Comparison of ENCODE assay signal across 20 mouse cellular contexts in the genomic region with DNA sequence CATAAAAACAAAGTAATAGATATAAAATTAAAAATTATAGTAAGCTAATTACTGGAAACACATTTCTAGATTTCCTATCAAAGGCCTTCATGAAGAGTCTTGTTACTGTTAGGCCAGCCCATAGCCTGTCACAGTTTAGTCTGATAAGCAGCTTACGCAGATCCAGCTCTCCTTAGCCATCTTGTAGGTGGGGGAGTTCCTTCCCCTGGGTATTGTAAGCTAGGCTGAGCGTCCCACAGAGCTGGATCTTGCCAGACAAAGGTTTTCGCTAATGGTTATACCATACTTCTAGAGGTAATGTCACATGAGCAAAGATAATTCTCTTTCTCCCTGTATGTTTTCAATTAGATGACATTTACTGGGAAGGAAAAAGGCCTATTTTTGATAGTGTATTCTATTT. TPM values are rescaled to one million over a fixed set of nuclear protein-coding genes. Genes with fewer than 3 reads are reported as not detected.
DNase-seq lines count a peak whose midpoint lies in the region; ATAC-seq and TF ChIP-seq lines count a peak whose summit lies in the region.
"Had no signal": no experiment of that assay in that cellular context is flagged by ENCODE, and none has a peak within 500 bp of the region (broad histone marks: within the 10 kb centered on the region; RNA-seq: fewer than 3 reads in every experiment).

No protein-coding gene starts in this region.

- peaks cover 7% of the 10 kb centered on the region for H3K79me2 ChIP-seq in MEL (ENCODE audit: control insufficient read depth, insufficient read depth, low read length, poor library complexity)

- no peak for ATAC-seq in heart, embryonic 13.5 days (ENCODE audit: extremely low read depth, insufficient number of reproducible peaks, low FRiP score, low TSS enrichment)
- ATAC-seq in liver, embryonic 16.5 days (ENCODE audit: low read depth): peak; percentile 28; the same call in 1 of the 2 replicates
- no peak for ATAC-seq in granulocyte monocyte progenitor cell, adult 5-6 weeks (replicated peaks; ENCODE audit: poor library complexity, severe bottlenecking)
- ATAC-seq: forebrain, embryonic 13.5 days; hindbrain, postnatal 0 days; intestine, postnatal 0 days had no signal

- H3K4me3 ChIP-seq in heart, embryonic 13.5 days: no peak overlapping the region
- H3K4me3 ChIP-seq in MEL (ENCODE audit: control insufficient read depth in 1 of 2, insufficient read depth in 1 of 2, low read depth in 2 of 2, low read length in 2 of 2): no peak overlapping the region
- H3K4me3 ChIP-seq in brown adipose tissue, adult 24 weeks (ENCODE audit: insufficient read depth, low read depth, low read length): no peak overlapping the region
- no peak overlapping the region for H3K4me3 ChIP-seq in liver, embryonic 16.5 days (ENCODE audit: low read depth, low read length)
- H3K4me3 ChIP-seq: embryonic facial prominence, embryonic 12.5 days; erythroblast, embryonic 14.5 days; forebrain, embryonic 13.5 days; hindbrain, embryonic 10.5 days; limb, embryonic 13.5 days had no signal

- TF ChIP-seq CTCF in MEL (IDR thresholded peaks at IDR 0.05 in 2 of 3, conservative IDR thresholded peaks at IDR 0.05 in 1 of 3; ENCODE audit: control insufficient read depth in 1 of 3, insufficient read depth in 1 of 3, low read depth in 2 of 3, low read length in 3 of 3, poor library complexity in 1 of 3, severe bottlenecking in 1 of 3): no peak

- no peak for TF ChIP-seq RAD21 in MEL (IDR thresholded peaks at IDR 0.05; ENCODE audit: low read depth, low read length)

- H3K9ac ChIP-seq in heart, embryonic 13.5 days: no peak overlapping the region
- H3K9ac ChIP-seq in MEL (ENCODE audit: control insufficient read depth, low read depth, low read length, poor library complexity, severe bottlenecking): peak overlapping the region; percentile 5; the same call in 1 of the 2 replicates
- no peak overlapping the region for H3K9ac ChIP-seq in liver, embryonic 16.5 days (ENCODE audit: low read depth, low read length)
- H3K9ac ChIP-seq: embryonic facial prominence, embryonic 12.5 days; forebrain, embryonic 13.5 days; limb, embryonic 13.5 days had no signal

- peaks cover 91% of the 10 kb centered on the region for H3K4me1 ChIP-seq in heart, embryonic 13.5 days
- H3K4me1 ChIP-seq in MEL (ENCODE audit: control insufficient read depth in 1 of 2, insufficient read depth in 2 of 2, low read length in 2 of 2): peaks cover 55 to 63% of the 10 kb centered on the region in 2 experiments
- H3K4me1 ChIP-seq in brown adipose tissue, adult 24 weeks (ENCODE audit: control insufficient read depth, insufficient read depth, insufficient read length, low read length): peaks cover 41% of the 10 kb centered on the region
- peaks cover 81% of the 10 kb centered on the region for H3K4me1 ChIP-seq in liver, embryonic 16.5 days (ENCODE audit: control insufficient read depth, low read depth, low read length)

- H3K36me3 ChIP-seq in heart, embryonic 13.5 days: peaks cover 5% of the 10 kb centered on the region; the same call in 1 of the 2 replicates
- H3K36me3 ChIP-seq in MEL (ENCODE audit: control insufficient read depth in 1 of 2, insufficient read depth in 2 of 2, low read length in 2 of 2): peaks cover 0 to 68% of the 10 kb centered on the region in 2 experiments; a peak in 2 of 4 replicates
- H3K36me3 ChIP-seq in liver, embryonic 16.5 days (ENCODE audit: control insufficient read depth, insufficient read depth): no peaks in the 10 kb centered on the region
- H3K36me3 ChIP-seq: embryonic facial prominence, embryonic 12.5 days; limb, embryonic 13.5 days had no signal

- H3K27me3 ChIP-seq in heart, embryonic 13.5 days (replicated peaks): no peaks in the 10 kb centered on the region
- no peaks in the 10 kb centered on the region for H3K27me3 ChIP-seq in MEL (ENCODE audit: control insufficient read depth in 1 of 2, insufficient read depth in 2 of 2, low read length in 2 of 2)
- H3K27me3 ChIP-seq in liver, embryonic 16.5 days (ENCODE audit: control insufficient read depth, insufficient read depth, low read depth, low read length): no peaks in the 10 kb centered on the region
- H3K27me3 ChIP-seq: embryonic facial prominence, embryonic 12.5 days; forebrain, embryonic 13.5 days; limb, embryonic 13.5 days had no signal

- WGBS in heart, embryonic 13.5 days: 52% methylated on average over 3 of the region's 3 CpGs
- 27% methylated on average over 3 of the region's 3 CpGs for WGBS in liver, embryonic 16.5 days (ENCODE audit: insufficient replicate concordance)

- TF ChIP-seq POLR2A in MEL (IDR thresholded peaks at IDR 0.05; ENCODE audit: control insufficient read depth in 1 of 2, insufficient read depth in 1 of 2, low read depth in 1 of 2, low read length in 2 of 2, poor library complexity in 1 of 2): no peak

- no peak for DNase-seq in heart, postnatal 4 days
- peak; percentile 82 for DNase-seq in MEL (ENCODE audit: low read depth, low spot score)
- DNase-seq in cerebellum, postnatal 14 days: no peak
- DNase-seq: adrenal gland, postnatal 25 days; gastrocnemius, postnatal 36 days; layer of hippocampus, postnatal 36 days; thymus, postnatal 25 days had no signal

- H3K27ac ChIP-seq in heart, embryonic 13.5 days (replicated peaks): peak overlapping the region; percentile 55
- peak overlapping the region; percentile 70 for H3K27ac ChIP-seq in MEL (ENCODE audit: control insufficient read depth, low read depth, low read length)
- peak overlapping the region; percentile 76; the same call in 1 of the 2 replicates for H3K27ac ChIP-seq in brown adipose tissue, adult 24 weeks (replicated peaks; ENCODE audit: low read depth, low read length)
- no peak overlapping the region; the same call in 1 of the 2 replicates for H3K27ac ChIP-seq in liver, embryonic 16.5 days (ENCODE audit: low read length)
- H3K27ac ChIP-seq: embryonic facial prominence, embryonic 12.5 days; forebrain, embryonic 13.5 days; hindbrain, embryonic 10.5 days; hindbrain, postnatal 0 days; limb, embryonic 13.5 days; macrophage had no signal

- peak; percentile 46 to 70 for TF ChIP-seq EP300 in MEL (IDR thresholded peaks at IDR 0.05; ENCODE audit: low read depth in 1 of 2, low read length in 2 of 2)

- no peak overlapping the region for H3K4me2 ChIP-seq in heart, embryonic 13.5 days
- no peak overlapping the region for H3K4me2 ChIP-seq in liver, embryonic 16.5 days (ENCODE audit: low read depth, low read length)
- H3K4me2 ChIP-seq: embryonic facial prominence, embryonic 12.5 days; forebrain, embryonic 13.5 days; limb, embryonic 13.5 days; midbrain, embryonic 11.5 days had no signal

- H3K9me3 ChIP-seq in heart, embryonic 13.5 days: no peaks in the 10 kb centered on the region
- no peaks in the 10 kb centered on the region for H3K9me3 ChIP-seq in MEL (replicated peaks; ENCODE audit: insufficient read depth, low read length)
- no peaks in the 10 kb centered on the region for H3K9me3 ChIP-seq in liver, embryonic 16.5 days (replicated peaks; ENCODE audit: control insufficient read depth, low read length)
- H3K9me3 ChIP-seq: embryonic facial prominence, embryonic 12.5 days; forebrain, embryonic 13.5 days; hindbrain, embryonic 10.5 days; limb, embryonic 13.5 days had no signal

TF ChIP-seq in MEL, 35 proteins besides CTCF, POLR2A, EP300 and RAD21 (continues in another document):
- no peak for TF ChIP-seq USF1 (IDR thresholded peaks at IDR 0.05; ENCODE audit: low read depth, low read length)
- no peak for TF ChIP-seq ZKSCAN1 (IDR thresholded peaks at IDR 0.05; ENCODE audit: low read depth, low read length)
- no peak for TF ChIP-seq SMC3 (IDR thresholded peaks at IDR 0.05; ENCODE audit: low read depth, low read length)
- TF ChIP-seq ZNF384 (IDR thresholded peaks at IDR 0.05; ENCODE audit: low read depth, low read length): no peak
- TF ChIP-seq E2F4 (IDR thresholded peaks at IDR 0.05; ENCODE audit: borderline replicate concordance, low read depth, low read length): no peak
- peak; percentile 65 for TF ChIP-seq TBP (IDR thresholded peaks at IDR 0.05; ENCODE audit: low read depth, low read length)
- TF ChIP-seq MYC (IDR thresholded peaks at IDR 0.05; ENCODE audit: low read depth, low read length): no peak
- TF ChIP-seq CHD2 (IDR thresholded peaks at IDR 0.05; ENCODE audit: low read length): no peak
- no peak for TF ChIP-seq JUND (IDR thresholded peaks at IDR 0.05; ENCODE audit: low read depth, low read length)
- no peak; the same call in 1 of the 2 replicates for TF ChIP-seq ETS1 (IDR thresholded peaks at IDR 0.05; ENCODE audit: low read depth, low read length)
- no peak for TF ChIP-seq NRF1 (IDR thresholded peaks at IDR 0.05; ENCODE audit: insufficient read depth, low read depth, low read length, poor library complexity, severe bottlenecking)
- TF ChIP-seq MXI1 (IDR thresholded peaks at IDR 0.05; ENCODE audit: low read depth, low read length): 0 out of 2 replicates have a peak, but pooled peaks have one; percentile 33
- no peak for TF ChIP-seq NELFE (IDR thresholded peaks at IDR 0.05; ENCODE audit: low read depth, low read length)
- TF ChIP-seq RCOR1 (IDR thresholded peaks at IDR 0.05; ENCODE audit: low read depth, low read length): no peak
- TF ChIP-seq TCF12 (IDR thresholded peaks at IDR 0.05; ENCODE audit: low read depth, low read length): 0 out of 2 replicates have a peak, but pooled peaks have one; percentile 15
- no peak for TF ChIP-seq MAX (IDR thresholded peaks at IDR 0.05; ENCODE audit: low read length)
- TF ChIP-seq POLR2AphosphoS5 (IDR thresholded peaks at IDR 0.05; ENCODE audit: borderline replicate concordance, low read depth, low read length): no peak
- TF ChIP-seq KAT2A (conservative IDR thresholded peaks at IDR 0.05; ENCODE audit: low read depth, low read length): no peak
- TF ChIP-seq ZC3H11A (IDR thresholded peaks at IDR 0.05; ENCODE audit: low read depth, low read length): no peak
- TF ChIP-seq TAL1 (IDR thresholded peaks at IDR 0.05; ENCODE audit: low read length): no peak
- TF ChIP-seq USF2 (IDR thresholded peaks at IDR 0.05; ENCODE audit: borderline replicate concordance in 1 of 2, insufficient read depth in 1 of 2, low read depth in 1 of 2, low read length in 2 of 2): no peak

RNA-seq across cellular contexts. Expression of a gene that starts 50.0 kb away (rescaled TPM):
- 120 and 121 TPM in 2 replicates for polyA plus RNA-seq in heart, embryonic 13.5 days (2015; fragmentation: Nextera tagmentation; extraction: Ambion mirVana)
- 100 to 1,000 TPM in 1 of 2 experiments, 10 to 100 TPM in 1; 99.0 to 102 TPM for total RNA-seq in heart, postnatal 4 days (2021)
- 14.0 and 33.0 TPM in 2 replicates for total RNA-seq in MEL (2012; rRNA removed)
- polyA plus RNA-seq in MEL (2012; ENCODE audit: insufficient read depth in 1 of 2, insufficient read length in 2 of 2, low read depth in 1 of 2, low replicate concordance in 2 of 2, missing spikeins in 1 of 2): 10 to 100 TPM in 1 of 2 experiments, not detected in 1; 52.9 TPM
- 40.1 and 40.8 TPM in 2 replicates for polyA plus RNA-seq in brown adipose tissue, adult 24 weeks (2012; ENCODE audit: insufficient read depth, insufficient read length, missing spikeins)
- 26.2 and 28.4 TPM in 2 replicates for polyA plus RNA-seq in liver, embryonic 16.5 days (2015; fragmentation: Nextera tagmentation; extraction: Ambion mirVana)
- total RNA-seq in granulocyte monocyte progenitor cell, adult 5-6 weeks (2014; fragmentation: Nextera tagmentation): 30.2 and 57.5 TPM in 2 replicates
- 39.5 and 43.3 TPM in 2 replicates for total RNA-seq in granulocyte monocyte progenitor cell, adult 5-6 weeks (2017)
